Mouse (Mus musculus) stomach, embryonic 15.5 days (tissue): ENCODE results near the gene Csf1. TPM values are rescaled to one million over a fixed set of nuclear protein-coding genes. Genes with fewer than 3 reads are reported as not detected.

Experiments
- ATAC-seq: fragments of 200-750 bp; cut with Nextera tagmentation; 2 replicates; pipeline ENCODE4 v1.8.0; 2017; ENCODE audit warnings: low read depth, moderate number of reproducible peaks, moderate TSS enrichment; ENCODE audit not compliant: insufficient read depth, low FRiP score
- H3K27ac ChIP-seq: fragments of 300-500 bp; sonication (generic); 2 replicates; pipeline ENCODE4 v1.5.1; 2015; ENCODE audit warnings: mild to moderate bottlenecking, inconsistent platforms
- H3K27me3 ChIP-seq: fragments of 300-500 bp; sonication (generic); replicated peaks from 2 replicates; pipeline ENCODE4 v1.6.1; 2015; ENCODE audit warnings: inconsistent platforms
- H3K36me3 ChIP-seq: fragments of 300-500 bp; sonication (generic); 2 replicates; pipeline ENCODE4 v1.6.1; 2015; ENCODE audit warnings: inconsistent platforms
- H3K4me1 ChIP-seq: fragments of 300-500 bp; sonication (generic); 2 replicates; pipeline ENCODE4 v1.6.1; 2015; ENCODE audit warnings: inconsistent platforms
- H3K4me2 ChIP-seq: fragments of 300-500 bp; sonication (generic); 2 replicates; pipeline ENCODE4 v1.6.1; 2015; ENCODE audit warnings: mild to moderate bottlenecking, inconsistent platforms
- H3K4me3 ChIP-seq: fragments of 300-500 bp; sonication (generic); replicated peaks from 2 replicates; pipeline ENCODE4 v1.5.1; 2015; ENCODE audit warnings: inconsistent platforms
- H3K9ac ChIP-seq: fragments of 300-500 bp; sonication (generic); 2 replicates; pipeline ENCODE4 v1.6.1; 2015; ENCODE audit warnings: inconsistent platforms
- H3K9me3 ChIP-seq: fragments of 300-500 bp; sonication (generic); 2 replicates; pipeline ENCODE4 v1.6.1; 2016; ENCODE audit warnings: inconsistent platforms
- WGBS: fragments of 180-500 bp; shearing (Covaris S2); methylation state at CpG from one replicate; pipeline ENCODE4 v1.1.7; 2015; 5-methylcytosine and 5-hydroxymethylcytosine counted together
- polyA plus RNA-seq: library from polyadenylated mRNA; unstranded; fragments of >200 nt; fragmentation: Nextera tagmentation; extraction: Ambion mirVana; gene quantifications from 2 replicates; pipeline ENCODE4 v1.2.1, GENCODE M21; 2015

Gene Csf1
- polyA plus RNA-seq, 1 experiment from 2014 or later = 14.7 TPM

DNA sequence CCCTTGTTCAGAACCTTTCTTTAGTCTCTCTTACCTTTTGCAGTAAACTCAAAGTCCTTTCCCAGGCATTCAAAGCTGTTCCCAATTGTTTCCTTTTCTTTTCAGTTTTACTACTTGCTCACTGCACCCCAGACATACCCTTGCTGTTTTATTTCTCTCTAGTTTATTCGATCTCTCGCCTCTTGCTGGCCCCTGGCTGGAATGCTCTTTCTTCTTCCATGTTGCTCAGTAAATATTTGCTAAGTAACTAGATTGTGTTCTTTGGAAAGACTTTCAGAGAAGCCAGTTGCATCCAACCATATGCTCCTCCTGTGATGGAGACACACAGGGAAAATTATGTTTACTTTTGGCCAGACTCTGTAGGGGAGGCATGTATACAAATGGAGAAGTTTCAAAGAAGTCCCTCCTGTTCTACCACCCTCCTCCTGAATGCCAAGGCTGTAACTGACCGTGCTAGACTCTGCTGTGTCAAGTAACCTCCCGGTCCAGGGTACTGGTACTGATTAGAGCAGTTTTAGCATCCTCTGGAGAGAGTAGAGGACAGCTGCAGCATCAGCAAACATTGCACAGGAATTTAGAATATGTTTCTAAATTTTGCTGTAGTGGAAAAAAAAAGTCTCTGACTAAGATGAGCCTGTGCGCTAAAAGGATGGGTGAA is 45.9 kb downstream of the Csf1 start:
- no peak overlapping the region for H3K4me2 ChIP-seq
- H3K9ac ChIP-seq = no peak overlapping the region
- WGBS = 23% methylated on average over 5 of the region's 5 CpGs
- peak overlapping the region; percentile 52 for H3K27ac ChIP-seq
- ATAC-seq = no peak
- H3K4me1 ChIP-seq = 0 out of 2 replicates have a peak, but pooled peaks cover 3% of the 10 kb centered on the region
- no peaks in the 10 kb centered on the region for H3K9me3 ChIP-seq
- H3K27me3 ChIP-seq = no peaks in the 10 kb centered on the region
- H3K36me3 ChIP-seq = no peaks in the 10 kb centered on the region
- no peak overlapping the region for H3K4me3 ChIP-seq

DNA sequence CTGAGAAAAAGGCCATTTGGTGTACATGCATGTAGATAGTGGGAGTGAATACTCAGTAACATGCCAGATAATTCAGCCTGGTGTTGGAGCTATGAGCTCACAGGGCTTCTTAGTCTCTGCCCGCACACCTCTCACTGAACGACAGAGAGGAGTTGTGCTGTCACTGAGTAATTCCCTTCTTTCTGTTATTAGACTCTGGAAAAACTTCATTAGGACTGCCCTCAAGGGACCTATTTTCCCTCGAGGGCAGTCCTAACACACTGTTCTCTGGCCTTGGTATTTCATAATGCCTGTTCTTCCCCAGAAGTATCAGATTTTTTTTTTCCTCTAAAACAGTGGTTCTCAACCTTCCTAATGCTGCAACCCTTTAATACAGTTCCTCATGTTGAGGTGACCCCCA is 48.2 kb downstream of the Csf1 start:
- H3K4me1 ChIP-seq = 0 out of 2 replicates have a peak, but pooled peaks cover 3% of the 10 kb centered on the region
- H3K27me3 ChIP-seq = no peaks in the 10 kb centered on the region
- H3K4me2 ChIP-seq = no peak overlapping the region
- no peak overlapping the region for H3K9ac ChIP-seq
- H3K36me3 ChIP-seq = no peaks in the 10 kb centered on the region
- no peak overlapping the region for H3K4me3 ChIP-seq
- H3K9me3 ChIP-seq = no peaks in the 10 kb centered on the region
- 57% methylated on average over 3 of the region's 3 CpGs for WGBS
- no peak for ATAC-seq
- H3K27ac ChIP-seq = no peak overlapping the region

DNA sequence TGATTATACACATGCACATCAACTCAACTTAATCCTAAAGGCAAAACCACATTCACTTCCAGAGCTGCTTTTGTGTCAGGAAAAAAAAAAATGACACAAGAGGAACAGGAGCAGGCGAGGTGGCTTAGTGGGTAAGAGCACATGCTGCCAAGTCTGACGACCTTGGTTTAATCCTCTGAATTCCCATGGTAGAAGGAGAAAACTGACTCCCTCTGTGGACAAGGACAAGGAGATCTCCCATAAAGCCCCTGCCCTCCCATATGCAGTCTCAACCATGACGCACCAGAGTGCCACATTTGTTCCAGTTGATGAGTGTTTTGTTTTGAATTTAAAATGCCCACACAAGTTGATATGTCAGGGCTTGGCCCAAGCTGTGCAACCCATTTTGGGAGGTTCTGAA is 51.1 kb downstream of the Csf1 start:
- ATAC-seq = no peak
- WGBS = 63% methylated on average over 3 of the region's 3 CpGs
- no peak overlapping the region for H3K27ac ChIP-seq
- no peaks in the 10 kb centered on the region for H3K36me3 ChIP-seq
- H3K9ac ChIP-seq = no peak overlapping the region
- no peak overlapping the region for H3K4me2 ChIP-seq
- H3K9me3 ChIP-seq = no peaks in the 10 kb centered on the region
- 0 out of 2 replicates have a peak, but pooled peaks cover under 1% of the 10 kb centered on the region for H3K4me1 ChIP-seq
- no peaks in the 10 kb centered on the region for H3K27me3 ChIP-seq
- no peak overlapping the region for H3K4me3 ChIP-seq

DNA sequence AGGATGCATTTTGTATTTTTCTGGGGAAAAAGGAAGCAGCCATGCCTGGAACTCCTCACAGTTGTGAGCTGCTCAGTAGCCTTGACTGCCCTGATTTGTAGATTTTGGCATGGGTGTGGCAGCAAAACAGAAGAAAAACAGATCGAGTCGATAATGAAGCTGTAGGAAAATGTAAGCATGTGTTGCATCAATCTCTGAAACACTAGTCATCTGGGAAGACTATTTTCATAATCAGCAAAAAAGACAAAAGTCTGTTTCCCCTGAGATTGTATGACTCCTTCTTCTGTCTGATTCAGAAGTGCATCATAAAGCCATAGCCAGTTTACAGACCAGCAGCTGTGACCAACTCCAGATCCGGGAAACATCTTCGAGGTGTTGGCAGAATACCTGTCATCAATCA is 53.0 kb downstream of the Csf1 start:
- no peak for ATAC-seq
- Histone ChIP-seq H3K9me3 (no peaks in the 10 kb centered on the region), H3K36me3 (no peaks in the 10 kb centered on the region), H3K4me1 (no peaks in the 10 kb centered on the region), H3K9ac (no peak overlapping the region), H3K27me3 (no peaks in the 10 kb centered on the region), H3K4me3 (no peak overlapping the region), H3K4me2 (no peak overlapping the region), H3K27ac (no peak overlapping the region)
- WGBS = 50% methylated on average over 4 of the region's 4 CpGs

DNA sequence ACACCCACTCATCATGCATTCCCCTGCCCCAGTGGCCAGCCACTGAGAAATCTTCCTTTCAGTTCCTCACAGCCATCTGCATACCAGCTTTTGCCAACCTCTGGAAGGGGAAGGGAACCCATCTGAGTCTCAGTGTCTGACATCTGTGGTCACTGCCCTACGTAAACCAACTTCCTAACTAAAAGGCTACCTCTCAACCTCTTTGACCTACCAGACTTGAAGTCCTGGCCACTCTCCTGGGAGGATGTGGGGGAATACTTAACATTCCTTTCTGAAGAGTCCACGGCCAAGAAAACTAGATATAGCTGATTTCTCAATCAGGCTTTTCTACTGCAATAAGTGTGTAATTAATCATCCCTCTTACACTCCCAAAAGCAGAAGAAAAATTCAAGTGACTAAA is 54.1 kb downstream of the Csf1 start:
- H3K9ac ChIP-seq = no peak overlapping the region
- no peak for ATAC-seq
- no peak overlapping the region for H3K4me2 ChIP-seq
- no peaks in the 10 kb centered on the region for H3K9me3 ChIP-seq
- no peaks in the 10 kb centered on the region for H3K4me1 ChIP-seq
- H3K36me3 ChIP-seq = no peaks in the 10 kb centered on the region
- no peak overlapping the region for H3K4me3 ChIP-seq
- WGBS = 24% methylated on average over 2 of the region's 2 CpGs
- no peak overlapping the region for H3K27ac ChIP-seq
- H3K27me3 ChIP-seq = no peaks in the 10 kb centered on the region

DNA sequence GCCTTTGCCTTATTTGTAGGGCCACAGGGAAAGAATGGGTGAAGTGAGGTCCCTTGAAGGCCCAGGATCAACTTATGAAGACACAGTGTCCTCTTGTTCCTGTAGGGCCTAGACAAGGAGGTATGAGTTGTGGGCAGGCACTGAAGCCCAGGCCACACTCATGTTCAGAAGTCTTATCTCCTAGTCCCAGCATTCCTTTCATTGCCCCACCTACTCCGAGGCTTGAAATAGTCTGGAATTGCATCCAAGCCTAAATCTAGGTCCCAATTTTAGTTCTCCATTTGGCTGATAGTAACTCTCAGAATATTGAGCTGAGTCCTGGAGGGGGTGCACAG is 55.9 kb downstream of the Csf1 start:
- H3K27ac ChIP-seq = no peak overlapping the region
- no peaks in the 10 kb centered on the region for H3K27me3 ChIP-seq
- no peak for ATAC-seq
- no peaks in the 10 kb centered on the region for H3K36me3 ChIP-seq
- H3K4me3 ChIP-seq = no peak overlapping the region
- H3K4me1 ChIP-seq = no peaks in the 10 kb centered on the region
- no peak overlapping the region for H3K4me2 ChIP-seq
- 65% methylated on average over 1 of the region's 1 CpGs for WGBS
- H3K9ac ChIP-seq = no peak overlapping the region
- no peaks in the 10 kb centered on the region for H3K9me3 ChIP-seq

DNA sequence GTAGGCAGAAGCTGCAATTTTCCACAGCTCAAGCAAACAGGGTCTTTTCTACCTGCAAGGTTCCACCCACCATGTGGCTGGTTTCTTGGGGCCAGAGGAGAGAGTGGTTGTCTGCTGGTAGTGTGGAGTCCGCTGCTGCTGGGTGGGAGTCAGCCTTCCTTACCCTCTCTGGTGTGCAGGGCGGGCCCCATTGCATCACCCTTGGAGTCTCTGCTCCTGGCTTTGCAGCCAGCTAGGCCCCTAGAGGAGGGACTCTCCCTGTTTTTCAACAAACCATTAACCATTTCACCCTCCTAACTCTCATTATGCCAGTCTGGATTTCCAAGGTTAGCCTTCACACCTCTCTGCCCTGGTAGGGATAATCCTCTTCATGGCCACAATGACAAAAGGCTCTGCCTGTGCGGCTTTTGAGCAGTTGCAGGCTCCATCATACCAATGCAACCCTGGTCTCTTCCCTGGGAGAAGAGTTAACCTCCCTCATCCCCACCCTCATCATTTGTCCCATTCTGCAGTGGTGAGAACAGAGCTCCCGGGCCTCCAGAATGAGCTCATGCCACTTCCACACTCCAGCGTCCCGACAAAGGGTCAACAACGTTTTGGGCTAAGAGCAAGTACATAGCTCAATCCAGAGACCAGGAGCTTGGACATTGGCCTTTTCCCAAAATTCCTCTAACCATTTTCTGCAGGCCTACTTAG is 56.4 kb downstream of the Csf1 start:
- Histone ChIP-seq H3K36me3 (no peaks in the 10 kb centered on the region), H3K4me2 (no peak overlapping the region), H3K27me3 (no peaks in the 10 kb centered on the region), H3K4me3 (no peak overlapping the region), H3K9me3 (no peaks in the 10 kb centered on the region), H3K27ac (no peak overlapping the region), H3K4me1 (no peaks in the 10 kb centered on the region), H3K9ac (no peak overlapping the region)
- 76% methylated on average over 7 of the region's 7 CpGs for WGBS
- ATAC-seq = no peak

DNA sequence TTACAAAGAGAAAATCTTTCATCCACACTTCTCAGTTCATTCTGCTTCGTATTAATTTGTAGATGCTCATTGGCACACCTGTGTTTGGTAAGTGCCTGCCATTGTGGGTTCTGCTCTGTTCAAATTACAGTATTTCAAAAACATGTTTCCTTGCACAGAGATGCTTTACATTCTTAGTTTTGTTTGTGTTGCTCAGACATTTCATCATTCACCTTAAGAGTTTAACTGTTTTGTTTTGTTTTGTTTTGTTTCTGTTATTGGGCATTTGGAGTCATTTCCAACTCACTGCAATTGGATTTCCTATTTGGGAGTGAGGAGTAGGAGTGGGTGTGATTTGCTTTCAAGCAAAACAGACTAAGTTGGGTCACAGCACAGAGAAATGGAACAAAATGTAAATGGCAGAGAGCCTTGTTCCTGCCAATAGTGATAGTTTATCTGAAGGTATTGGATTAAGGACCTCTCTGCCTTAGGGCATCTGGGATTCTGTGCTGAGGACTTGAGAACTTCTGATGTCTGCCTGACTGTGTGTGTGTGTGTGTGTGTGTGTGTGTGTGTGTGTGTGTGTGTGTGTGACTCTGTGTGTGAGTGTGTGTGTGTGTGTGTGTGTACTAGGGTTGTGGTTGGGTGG is 58.4 kb downstream of the Csf1 start:
- ATAC-seq = no peak
- no peak overlapping the region for H3K27ac ChIP-seq
- no peaks in the 10 kb centered on the region for H3K36me3 ChIP-seq
- no peak overlapping the region for H3K9ac ChIP-seq
- H3K4me2 ChIP-seq = no peak overlapping the region
- H3K4me3 ChIP-seq = no peak overlapping the region
- 86% methylated on average over 1 of the region's 1 CpGs for WGBS
- no peaks in the 10 kb centered on the region for H3K27me3 ChIP-seq
- H3K4me1 ChIP-seq = 0 out of 2 replicates have a peak, but pooled peaks cover 2% of the 10 kb centered on the region
- H3K9me3 ChIP-seq = no peaks in the 10 kb centered on the region

DNA sequence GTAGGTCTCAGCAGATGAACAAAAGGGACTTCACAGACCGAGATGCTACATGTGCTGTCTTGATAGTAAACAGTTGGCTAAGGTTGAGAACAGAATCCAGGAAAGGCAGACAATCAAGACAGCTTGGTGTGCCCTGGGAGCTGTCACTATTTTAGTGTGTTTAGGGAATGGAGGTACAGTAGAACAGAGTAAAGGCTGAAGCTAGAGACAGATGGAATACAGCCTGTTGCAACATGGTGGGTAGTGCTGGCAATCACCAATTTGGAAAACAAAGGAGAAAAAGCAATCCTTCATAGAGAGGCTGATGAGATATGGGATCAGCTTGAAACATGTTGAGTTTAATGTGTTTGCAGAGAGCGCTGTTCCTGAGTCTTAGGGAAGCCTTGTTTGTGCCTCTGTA is 59.6 kb downstream of the Csf1 start:
- 83% methylated on average over 2 of the region's 2 CpGs for WGBS
- Histone ChIP-seq H3K9me3 (no peaks in the 10 kb centered on the region), H3K27me3 (no peaks in the 10 kb centered on the region), H3K9ac (no peak overlapping the region), H3K4me3 (no peak overlapping the region), H3K4me2 (no peak overlapping the region), H3K27ac (no peak overlapping the region), H3K36me3 (no peaks in the 10 kb centered on the region), H3K4me1 (0 out of 2 replicates have a peak, but pooled peaks cover 5% of the 10 kb centered on the region)
- no peak for ATAC-seq

DNA sequence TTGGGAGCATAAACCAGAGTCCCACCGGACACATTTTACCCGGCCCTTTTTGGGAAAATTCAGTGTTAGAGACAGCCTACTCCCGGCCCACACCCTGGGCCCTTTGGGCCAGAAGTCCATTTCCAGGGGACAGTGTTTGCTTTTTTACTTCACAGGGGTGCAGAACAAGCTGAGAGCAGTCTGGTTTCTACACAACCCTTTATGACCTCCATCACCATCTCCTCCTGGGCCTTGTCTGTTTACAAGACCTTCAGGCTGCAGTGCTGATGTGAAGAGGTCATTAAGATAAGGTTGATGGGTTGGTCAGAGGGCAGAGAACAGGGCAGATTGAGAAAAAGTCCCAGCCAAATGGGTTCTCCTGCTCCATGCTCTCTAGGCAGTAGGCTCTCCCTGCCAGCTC is 63.4 kb downstream of the Csf1 start:
- H3K4me2 ChIP-seq = peak overlapping the region; percentile 40
- peaks cover 19% of the 10 kb centered on the region for H3K4me1 ChIP-seq
- H3K27ac ChIP-seq = no peak overlapping the region
- peak overlapping the region; percentile 15; the same call in 1 of the 2 replicates for H3K4me3 ChIP-seq
- H3K27me3 ChIP-seq = no peaks in the 10 kb centered on the region
- no peaks in the 10 kb centered on the region for H3K9me3 ChIP-seq
- WGBS = 20% methylated on average over 3 of the region's 3 CpGs
- peak; percentile 3; the same call in 1 of the 2 replicates for ATAC-seq
- no peak overlapping the region for H3K9ac ChIP-seq
- H3K36me3 ChIP-seq = no peaks in the 10 kb centered on the region

DNA sequence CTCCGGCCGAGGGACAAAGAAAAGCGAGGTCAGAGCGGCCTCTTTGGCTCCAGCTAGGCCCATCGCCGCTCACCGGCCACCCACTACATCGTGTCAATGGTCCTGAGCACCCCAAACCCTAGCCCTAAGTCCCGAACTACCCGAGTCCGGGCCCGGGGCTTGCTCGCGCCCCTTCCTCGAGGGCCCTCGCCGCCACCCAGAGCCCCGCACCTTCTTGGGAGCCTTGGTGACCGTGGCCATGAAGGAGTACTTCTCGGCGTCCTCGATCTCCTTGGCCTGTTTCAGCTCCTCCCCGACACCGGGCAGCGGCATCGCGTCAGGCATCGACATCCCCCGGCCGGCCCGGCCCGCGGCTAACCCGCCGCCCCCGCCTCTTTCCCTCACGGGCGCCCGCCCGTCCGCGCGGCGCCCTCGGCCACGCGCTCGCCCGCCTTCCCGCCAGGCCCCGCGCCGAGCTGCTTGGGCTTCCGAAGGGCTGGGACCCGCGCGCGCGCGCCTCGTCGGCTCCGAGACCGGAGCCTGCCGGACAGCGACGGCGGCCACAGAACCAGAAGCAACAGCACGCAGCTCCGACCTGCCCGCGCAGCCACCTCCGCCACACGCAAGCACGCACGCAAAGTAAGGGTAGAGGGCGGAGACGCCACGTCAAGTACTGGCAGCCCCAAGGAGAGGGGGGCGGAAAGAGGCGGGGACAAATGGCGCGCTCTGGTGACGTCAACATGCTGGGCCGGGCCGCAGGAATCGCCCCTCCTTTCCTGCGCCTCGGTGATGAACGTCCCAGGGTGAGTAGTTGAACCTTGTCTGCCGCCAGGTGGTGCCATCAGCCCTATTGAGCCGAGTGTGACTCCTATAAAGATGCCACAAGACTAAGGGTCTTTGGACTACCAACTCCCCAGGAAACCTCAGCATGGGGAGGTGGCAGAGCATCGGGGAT is 64.1 kb downstream of the Csf1 start, which contains the start of gene Ahcyl1:
Gene Ahcyl1, minus strand, starts transcription at position 613 of the 934 bp plus-strand sequence.
- ATAC-seq = peak; percentile 98

More for the DNA sequence above, 64.1 kb downstream of the Csf1 start, which contains the start of gene Ahcyl1:
- H3K4me2 ChIP-seq = peak within 1 kb of the TSS; percentile 73
- H3K27ac ChIP-seq = peak within 1 kb of the TSS; percentile 90
- no peaks in the 10 kb centered on the region for H3K9me3 ChIP-seq
- no peaks in the 10 kb centered on the region for H3K27me3 ChIP-seq
- WGBS = under 1% methylated on average over 91 of the region's 93 CpGs
- peaks cover 19% of the 10 kb centered on the region for H3K4me1 ChIP-seq
- H3K36me3 ChIP-seq = no peaks in the 10 kb centered on the region
- peak within 1 kb of the TSS; percentile 90 for H3K9ac ChIP-seq
- peak within 1 kb of the TSS; percentile 85 for H3K4me3 ChIP-seq
